Mouse (Mus musculus) embryo, embryonic 10.5 days (tissue): ENCODE measurements at regions not wholly inside any gene's neighbourhood (a gene's known extent, or its start where the extent isn't known, plus 50 kb on each side); places are given as distances from the start of the nearest gene placed in this dataset.

Experiments
- DNase-seq: peaks from one replicate; pipeline ENCODE4 v3.0.0-alpha.2; 2015; ENCODE audit warnings: low spot score

DNA sequence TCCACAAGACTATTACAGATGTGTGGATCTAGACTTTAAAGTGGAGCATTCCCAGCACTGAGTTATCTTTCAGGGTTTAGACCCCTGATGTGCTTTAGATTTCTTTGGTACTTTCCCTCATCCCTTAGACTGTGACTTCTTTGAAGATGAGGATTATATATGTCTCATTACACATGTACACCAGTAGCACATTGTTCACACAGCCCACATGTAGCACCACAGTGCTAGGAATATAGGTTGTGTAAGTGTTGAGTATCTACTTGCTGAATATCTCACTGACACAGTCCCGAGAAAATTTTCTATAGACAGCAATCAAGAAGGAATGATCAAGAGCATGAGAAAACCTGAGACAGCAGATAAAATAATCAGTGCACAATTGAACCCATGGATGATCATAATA, 243.4 kb upstream of the Brinp1 start:
- DNase-seq = no peak

DNA sequence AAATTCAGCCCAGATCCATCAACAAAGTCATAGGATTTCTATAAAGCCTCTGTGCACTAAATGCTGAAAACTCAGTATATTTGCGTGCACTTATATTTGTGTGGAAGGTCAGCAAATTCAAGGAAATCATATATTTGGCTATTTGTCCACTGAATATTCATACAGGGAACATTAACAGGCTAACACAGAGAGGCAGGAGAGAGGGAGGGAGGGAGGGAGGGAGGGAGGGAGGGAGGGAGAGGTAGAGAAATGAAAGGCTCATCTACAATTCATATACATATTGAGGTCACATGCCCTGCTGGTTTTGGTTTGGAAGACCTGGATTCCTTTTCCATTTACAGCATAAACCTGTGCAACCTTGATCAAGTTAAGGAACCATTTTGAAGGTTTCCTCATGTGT, 241.9 kb upstream of the Brinp1 start:
- DNase-seq = no peak

DNA sequence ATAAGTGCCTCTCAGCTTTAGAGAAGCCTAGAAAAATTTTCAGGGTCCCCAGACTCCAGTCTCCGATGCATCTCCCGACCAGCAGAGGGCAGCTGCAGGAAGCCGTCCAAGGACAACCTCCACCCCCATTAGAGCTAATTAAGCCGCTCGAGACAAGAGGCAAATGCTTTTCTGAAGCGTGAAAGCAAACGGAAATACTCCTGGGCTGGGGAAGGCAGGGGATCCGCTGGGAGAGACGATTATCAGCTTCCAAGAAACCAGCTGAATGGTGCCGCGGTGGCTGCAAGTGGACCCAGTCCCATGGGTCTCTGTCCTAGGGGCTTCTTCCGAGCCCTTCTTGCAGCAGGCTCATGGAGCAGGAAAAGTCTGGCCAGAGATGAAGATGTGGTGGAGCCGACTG, 241.4 kb upstream of the Brinp1 start:
- DNase-seq = peak; percentile 85
